Mouse (Mus musculus) heart, postnatal 0 days (tissue): ENCODE data around the gene Anks1b. TPM values are rescaled to one million over a fixed set of nuclear protein-coding genes. Genes with fewer than 3 reads are reported as not detected.

ENCODE experiments used
- ATAC-seq: fragments of 200-750 bp; cut with Nextera tagmentation; 2 replicates; pipeline ENCODE4 v1.8.0; 2017; ENCODE audit warnings: low read depth, moderate number of reproducible peaks, moderate library complexity; ENCODE audit not compliant: insufficient read depth
- DNase-seq: peaks from one replicate; pipeline ENCODE4 v3.0.0-alpha.2; 2016; ENCODE audit warnings: low spot score
- H3K27ac ChIP-seq: fragments of 300-500 bp; sonication (generic); 2 replicates; pipeline ENCODE4 v1.5.1; 2014; ENCODE audit warnings: low read depth, mild to moderate bottlenecking
- H3K27me3 ChIP-seq: fragments of 300-500 bp; sonication (generic); 2 replicates; pipeline ENCODE4 v1.6.1; 2014; ENCODE audit warnings: low read length, mixed read lengths; ENCODE audit not compliant: control insufficient read depth, insufficient read depth
- H3K36me3 ChIP-seq: fragments of 300-500 bp; sonication (generic); replicated peaks from 2 replicates; pipeline ENCODE4 v1.6.1; 2014; ENCODE audit warnings: low read length, mixed read lengths; ENCODE audit not compliant: control insufficient read depth, insufficient read depth
- H3K4me1 ChIP-seq: fragments of 300-500 bp; sonication (generic); 2 replicates; pipeline ENCODE4 v1.6.1; 2014; ENCODE audit warnings: antibody characterized with exemption; ENCODE audit not compliant: control insufficient read depth, insufficient read depth
- H3K4me2 ChIP-seq: fragments of 300-500 bp; sonication (generic); 2 replicates; pipeline ENCODE4 v1.6.1; 2014; ENCODE audit warnings: low read depth, mild to moderate bottlenecking, low read length, moderate library complexity
- H3K4me3 ChIP-seq: fragments of 300-500 bp; sonication (generic); 2 replicates; pipeline ENCODE4 v1.5.1; 2014; ENCODE audit warnings: low read depth, low read length
- H3K9ac ChIP-seq: fragments of 300-500 bp; sonication (generic); replicated peaks from 2 replicates; pipeline ENCODE4 v1.6.1; 2014; ENCODE audit warnings: low read depth, low read length, mixed read lengths
- H3K9me3 ChIP-seq: fragments of 300-500 bp; sonication (generic); replicated peaks from 2 replicates; pipeline ENCODE4 v1.6.1; 2016; ENCODE audit warnings: low read length; ENCODE audit not compliant: control insufficient read depth
- CTCF ChIP-seq: IDR thresholded peaks from 2 replicates; pipeline ENCODE4 v1.5.1; 2016; ENCODE audit warnings: antibody characterized with exemption, control low read depth, low read depth
- EP300 ChIP-seq: IDR thresholded peaks from 2 replicates; pipeline ENCODE4 v1.6.1; 2016; ENCODE audit warnings: antibody characterized with exemption, low read depth
- WGBS: fragments of 180-500 bp; shearing (Covaris S2); extraction: QIAGEN DNeasy Blood & Tissue Kit; methylation state at CpG from one replicate; pipeline ENCODE4 v1.1.7; 2014; 5-methylcytosine and 5-hydroxymethylcytosine counted together
- polyA plus RNA-seq: library from polyadenylated mRNA; unstranded; fragments of >200 nt; fragmentation: Nextera tagmentation; extraction: Ambion mirVana; gene quantifications from 2 replicates; pipeline ENCODE4 v1.2.1, GENCODE M21; 2015
- total RNA-seq: library from RNA; depleted of rRNA; stranded (reverse); fragments of >200 nt; gene quantifications from 2 replicates; pipeline ENCODE4 v1.2.3, GENCODE M21; 2014; ENCODE audit warnings: low replicate concordance

Anks1b gene
- total and polyA plus RNA-seq, 2 experiments from 2014 or later: 0.26 TPM; not detected in 1

- WGBS: 57% methylated on average over 3 of the region's 3 CpGs
Measured at GRCm38 (mm10) chr10:90258944-90259714, 385.8 kb downstream of the Anks1b start.

DNA sequence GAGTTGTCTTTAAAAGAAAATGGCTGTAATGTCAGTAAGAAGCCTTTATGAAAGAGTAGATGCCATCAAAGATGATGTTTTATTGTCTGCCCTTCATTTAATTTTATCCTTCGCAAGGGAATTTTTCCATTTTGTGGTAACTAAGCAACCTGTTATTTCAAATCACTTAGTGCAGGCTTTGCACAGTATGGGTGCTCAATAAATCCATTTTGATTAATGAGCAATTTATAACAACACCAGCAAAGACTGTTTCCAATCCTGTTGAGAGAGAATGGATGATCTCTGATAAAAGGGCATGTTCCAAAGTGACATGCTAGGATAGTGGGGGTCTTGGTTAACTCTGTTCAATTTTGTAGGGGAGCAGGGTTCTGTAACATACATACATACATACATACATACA, 398.0 kb downstream of the Anks1b start:
- H3K27me3 ChIP-seq: no peaks in the 10 kb centered on the region
- DNase-seq (no peak), ATAC-seq (no peak)
- no peak overlapping the region for H3K4me3 ChIP-seq
- no peak overlapping the region for H3K27ac ChIP-seq
- no peak overlapping the region for H3K4me2 ChIP-seq
- no peaks in the 10 kb centered on the region for H3K36me3 ChIP-seq
- H3K9ac ChIP-seq: no peak overlapping the region
- 73% methylated on average over 1 of the region's 1 CpGs for WGBS
- no peaks in the 10 kb centered on the region for H3K9me3 ChIP-seq
- TF ChIP-seq CTCF: no peak
- no peak for TF ChIP-seq EP300
- H3K4me1 ChIP-seq: no peaks in the 10 kb centered on the region

More at GRCm38 (mm10) chr10:90258944-90259714, 385.8 kb downstream of the Anks1b start:
- H3K27ac ChIP-seq: no peak overlapping the region
- no peaks in the 10 kb centered on the region for H3K9me3 ChIP-seq
- ATAC-seq (no peak), DNase-seq (no peak)
- H3K4me3 ChIP-seq: no peak overlapping the region
- no peak overlapping the region for H3K9ac ChIP-seq
- H3K36me3 ChIP-seq: no peaks in the 10 kb centered on the region
- no peaks in the 10 kb centered on the region for H3K4me1 ChIP-seq
- no peaks in the 10 kb centered on the region for H3K27me3 ChIP-seq
- no peak overlapping the region for H3K4me2 ChIP-seq
- TF ChIP-seq EP300 (no peak), CTCF (no peak)

GRCm38 (mm10) chr10:90273311-90273710, 400.0 kb downstream of the Anks1b start:
- no peak overlapping the region for H3K4me3 ChIP-seq
- 63% methylated on average over 2 of the region's 2 CpGs for WGBS
- H3K9me3 ChIP-seq: no peaks in the 10 kb centered on the region
- H3K27me3 ChIP-seq: no peaks in the 10 kb centered on the region
- no peaks in the 10 kb centered on the region for H3K36me3 ChIP-seq
- TF ChIP-seq CTCF: no peak
- DNase-seq (no peak), ATAC-seq (no peak)
- no peak overlapping the region for H3K27ac ChIP-seq
- no peak overlapping the region for H3K4me2 ChIP-seq
- no peak overlapping the region for H3K9ac ChIP-seq
- H3K4me1 ChIP-seq: no peaks in the 10 kb centered on the region

GRCm38 (mm10) chr10:90286589-90286988, 413.3 kb downstream of the Anks1b start:
- DNase-seq (no peak), ATAC-seq (no peak)
- H3K9me3 ChIP-seq: no peaks in the 10 kb centered on the region
- no peak overlapping the region for H3K4me3 ChIP-seq
- H3K9ac ChIP-seq: no peak overlapping the region
- H3K36me3 ChIP-seq: no peaks in the 10 kb centered on the region
- H3K27ac ChIP-seq: no peak overlapping the region
- no peak overlapping the region for H3K4me2 ChIP-seq
- no peaks in the 10 kb centered on the region for H3K27me3 ChIP-seq
- TF ChIP-seq EP300 (no peak), CTCF (no peak)
- 33% methylated on average over 1 of the region's 1 CpGs for WGBS
- no peaks in the 10 kb centered on the region for H3K4me1 ChIP-seq

- Histone ChIP-seq H3K4me2 (no peak overlapping the region), H3K4me1 (no peaks in the 10 kb centered on the region), H3K27ac (no peak overlapping the region), H3K9ac (no peak overlapping the region), H3K4me3 (no peak overlapping the region), H3K27me3 (no peaks in the 10 kb centered on the region), H3K9me3 (no peaks in the 10 kb centered on the region), H3K36me3 (no peaks in the 10 kb centered on the region)
- ATAC-seq: no peak
- 51% methylated on average over 1 of the region's 1 CpGs for WGBS
- no peak for DNase-seq
- TF ChIP-seq CTCF (no peak), EP300 (no peak)
Measured at GRCm38 (mm10) chr10:90303249-90303648, 429.9 kb downstream of the Anks1b start.

GRCm38 (mm10) chr10:90306156-90306555, 432.8 kb downstream of the Anks1b start:
- Histone ChIP-seq H3K36me3 (no peaks in the 10 kb centered on the region), H3K27me3 (no peaks in the 10 kb centered on the region), H3K4me2 (no peak overlapping the region), H3K4me1 (no peaks in the 10 kb centered on the region), H3K9ac (no peak overlapping the region), H3K4me3 (no peak overlapping the region), H3K27ac (no peak overlapping the region), H3K9me3 (no peaks in the 10 kb centered on the region)
- no peak for TF ChIP-seq EP300
- no peak for TF ChIP-seq CTCF
- ATAC-seq (no peak), DNase-seq (no peak)
